Mouse (Mus musculus) kidney, embryonic 14.5 days (tissue): ENCODE data around the gene P2ry2. TPM values are rescaled to one million over a fixed set of nuclear protein-coding genes. Genes with fewer than 3 reads are reported as not detected.
A peak's percentile ranks its signal among the peaks of the same experiment; 100 is the strongest.

Source experiments
- ATAC-seq: fragments of 200-750 bp; cut with Nextera tagmentation; 2 replicates; pipeline ENCODE4 v1.8.0; 2017; ENCODE audit warnings: moderate number of reproducible peaks, mild to moderate bottlenecking, moderate TSS enrichment, moderate library complexity; ENCODE audit not compliant: low FRiP score, low TSS enrichment
- H3K27ac ChIP-seq: fragments of 300-500 bp; sonication (generic); 2 replicates; pipeline ENCODE4 v1.5.1; 2014; ENCODE audit warnings: low read depth, mild to moderate bottlenecking, low read length, moderate library complexity, mixed read lengths
- H3K27me3 ChIP-seq: fragments of 300-500 bp; sonication (generic); 2 replicates; pipeline ENCODE4 v1.6.1; 2014; ENCODE audit warnings: mild to moderate bottlenecking, low read length; ENCODE audit not compliant: control insufficient read depth, insufficient read depth
- H3K36me3 ChIP-seq: fragments of 300-500 bp; sonication (generic); 2 replicates; pipeline ENCODE4 v1.6.1; 2014; ENCODE audit warnings: low read length, mixed read lengths; ENCODE audit not compliant: control insufficient read depth, insufficient read depth
- H3K4me1 ChIP-seq: fragments of 300-500 bp; sonication (generic); 2 replicates; pipeline ENCODE4 v1.6.1; 2014; ENCODE audit warnings: low read length, mixed read lengths; ENCODE audit not compliant: control insufficient read depth, insufficient read depth
- H3K4me2 ChIP-seq: fragments of 300-500 bp; sonication (generic); replicated peaks from 2 replicates; pipeline ENCODE4 v1.6.1; 2014; ENCODE audit warnings: low read depth, mild to moderate bottlenecking, low read length
- H3K4me3 ChIP-seq: fragments of 300-500 bp; sonication (generic); 2 replicates; pipeline ENCODE4 v1.5.1; 2014; ENCODE audit warnings: mild to moderate bottlenecking, low read length
- H3K9ac ChIP-seq: fragments of 300-500 bp; sonication (generic); 2 replicates; pipeline ENCODE4 v1.6.1; 2014; ENCODE audit warnings: low read depth, mild to moderate bottlenecking, low read length, moderate library complexity
- H3K9me3 ChIP-seq: fragments of 300-500 bp; sonication (generic); 2 replicates; pipeline ENCODE4 v1.6.1; 2016; ENCODE audit warnings: low read length; ENCODE audit not compliant: control insufficient read depth
- WGBS: fragments of 180-500 bp; shearing (Covaris S2); extraction: QIAGEN DNeasy Blood & Tissue Kit; methylation state at CpG from one replicate; pipeline ENCODE4 v1.1.7; 2014; 5-methylcytosine and 5-hydroxymethylcytosine counted together
- polyA plus RNA-seq: library from polyadenylated mRNA; unstranded; fragments of >200 nt; fragmentation: Nextera tagmentation; extraction: Ambion mirVana; gene quantifications from 2 replicates; pipeline ENCODE4 v1.2.1, GENCODE M21; 2014

P2ry2 gene
- polyA plus RNA-seq, 1 experiment from 2014 or later: 0.72 TPM

DNA sequence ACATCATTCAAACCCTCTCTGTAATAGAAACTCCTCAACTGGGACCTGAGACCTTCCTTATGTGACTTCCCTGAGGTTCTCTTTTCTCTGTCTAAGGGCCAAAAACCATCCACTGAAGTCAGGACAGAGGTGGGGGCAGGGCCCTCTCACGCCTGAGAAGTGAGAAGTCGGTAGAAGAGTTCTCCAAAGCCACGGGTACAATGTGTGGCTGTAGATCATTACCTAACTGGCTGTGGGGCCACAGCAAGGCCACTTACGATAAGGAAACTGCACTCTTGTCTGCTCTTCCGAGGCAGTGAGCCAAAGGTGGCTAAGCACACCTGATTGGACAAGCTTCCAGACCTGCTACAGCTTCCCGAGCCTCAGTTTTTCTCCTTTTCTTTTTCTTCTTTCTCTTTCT, 16.8 kb upstream of the P2ry2 start:
- H3K9ac ChIP-seq: no peak overlapping the region
- 0 out of 2 replicates have a peak, but pooled peaks cover 3% of the 10 kb centered on the region for H3K27me3 ChIP-seq
- H3K36me3 ChIP-seq: no peaks in the 10 kb centered on the region
- H3K4me2 ChIP-seq: no peak overlapping the region
- ATAC-seq: peak; percentile 52; the same call in 1 of the 2 replicates
- H3K4me1 ChIP-seq: no peaks in the 10 kb centered on the region
- H3K4me3 ChIP-seq: no peak overlapping the region
- 52% methylated on average over 6 of the region's 6 CpGs for WGBS
- H3K27ac ChIP-seq: no peak overlapping the region
- no peaks in the 10 kb centered on the region for H3K9me3 ChIP-seq

DNA sequence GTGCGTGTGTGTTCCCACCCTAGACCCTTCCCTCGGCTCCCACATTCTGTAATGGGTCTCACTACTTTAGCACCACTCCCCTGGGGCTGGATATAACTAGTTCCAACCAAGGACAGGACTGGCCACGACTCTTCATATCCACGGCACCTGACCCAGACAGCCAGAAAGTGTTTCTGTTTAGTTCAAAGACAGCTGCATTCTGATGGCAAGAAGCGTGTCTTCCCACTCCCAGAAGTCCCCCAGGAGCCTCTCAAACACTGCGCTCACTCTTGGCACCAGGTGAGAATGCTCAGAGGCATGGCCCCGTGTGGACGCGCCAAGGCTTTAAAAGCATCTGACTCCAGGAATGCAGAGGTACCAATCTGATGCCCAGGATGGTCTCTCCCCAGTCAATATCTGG, 16.3 kb upstream of the P2ry2 start:
- Histone ChIP-seq H3K4me2 (no peak overlapping the region), H3K4me3 (no peak overlapping the region), H3K4me1 (no peaks in the 10 kb centered on the region), H3K27me3 (0 out of 2 replicates have a peak, but pooled peaks cover 3% of the 10 kb centered on the region), H3K27ac (no peak overlapping the region), H3K9me3 (no peaks in the 10 kb centered on the region), H3K9ac (no peak overlapping the region), H3K36me3 (no peaks in the 10 kb centered on the region)
- WGBS: 86% methylated on average over 9 of the region's 9 CpGs
- ATAC-seq: no peak

DNA sequence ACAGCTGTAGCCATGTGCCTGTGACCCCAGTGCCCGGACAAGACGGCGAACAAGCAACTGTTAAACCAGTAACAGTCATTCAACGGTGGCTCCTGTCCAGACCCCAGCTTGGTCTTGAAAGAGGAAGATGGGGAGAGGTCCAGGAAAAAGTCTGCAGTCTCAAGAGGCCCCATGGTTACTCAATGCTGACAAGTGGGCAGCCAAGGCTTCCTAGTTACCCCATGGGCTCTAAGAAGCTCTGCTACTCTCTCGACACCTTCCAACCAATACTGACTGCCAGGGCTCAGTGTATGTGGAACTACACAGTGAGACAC, 15.7 kb upstream of the P2ry2 start:
- Histone ChIP-seq H3K9me3 (no peaks in the 10 kb centered on the region), H3K36me3 (no peaks in the 10 kb centered on the region), H3K27ac (no peak overlapping the region), H3K4me2 (no peak overlapping the region), H3K4me1 (no peaks in the 10 kb centered on the region), H3K4me3 (no peak overlapping the region), H3K27me3 (0 out of 2 replicates have a peak, but pooled peaks cover 3% of the 10 kb centered on the region), H3K9ac (no peak overlapping the region)
- no peak for ATAC-seq
- WGBS: 84% methylated on average over 5 of the region's 5 CpGs

GRCm38 (mm10) chr7:101027623-101028443, 15.2 kb upstream of the P2ry2 start:
- no peaks in the 10 kb centered on the region for H3K9me3 ChIP-seq
- 85% methylated on average over 10 of the region's 10 CpGs for WGBS
- H3K36me3 ChIP-seq: no peaks in the 10 kb centered on the region
- no peak overlapping the region for H3K4me2 ChIP-seq
- H3K4me1 ChIP-seq: no peaks in the 10 kb centered on the region
- no peak overlapping the region for H3K9ac ChIP-seq
- H3K4me3 ChIP-seq: no peak overlapping the region
- 0 out of 2 replicates have a peak, but pooled peaks cover 3% of the 10 kb centered on the region for H3K27me3 ChIP-seq
- no peak overlapping the region for H3K27ac ChIP-seq
- ATAC-seq: no peak

- 66% methylated on average over 5 of the region's 5 CpGs for WGBS
- ATAC-seq: no peak
- no peak overlapping the region for H3K4me2 ChIP-seq
- no peaks in the 10 kb centered on the region for H3K9me3 ChIP-seq
- no peaks in the 10 kb centered on the region for H3K4me1 ChIP-seq
- H3K4me3 ChIP-seq: no peak overlapping the region
- no peaks in the 10 kb centered on the region for H3K36me3 ChIP-seq
- H3K27me3 ChIP-seq: no peaks in the 10 kb centered on the region
- H3K9ac ChIP-seq: no peak overlapping the region
- no peak overlapping the region for H3K27ac ChIP-seq
Measured at GRCm38 (mm10) chr7:101026836-101027235, 14.2 kb upstream of the P2ry2 start.

DNA sequence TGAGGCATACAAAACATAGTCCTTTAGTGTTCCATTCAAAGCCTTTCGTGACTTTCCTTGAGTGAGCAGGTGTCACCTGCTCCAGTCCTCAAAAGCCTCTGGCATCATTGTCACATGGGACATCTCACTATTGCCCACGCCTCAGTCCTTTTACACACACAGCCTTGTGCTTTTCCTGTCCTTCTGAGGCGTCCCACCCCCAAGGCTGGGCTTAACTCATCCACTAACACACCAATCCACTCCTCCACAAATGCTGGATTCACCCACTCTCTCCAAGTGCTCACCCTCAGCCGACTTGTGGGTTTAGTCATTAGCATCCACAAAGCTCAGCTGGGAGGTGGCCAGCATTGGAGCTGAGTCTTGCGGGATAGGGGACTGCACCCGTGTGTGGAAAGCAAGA, 4.8 kb upstream of the P2ry2 start:
- no peak overlapping the region for H3K4me3 ChIP-seq
- no peak overlapping the region for H3K4me2 ChIP-seq
- H3K4me1 ChIP-seq: no peaks in the 10 kb centered on the region
- no peaks in the 10 kb centered on the region for H3K9me3 ChIP-seq
- H3K36me3 ChIP-seq: no peaks in the 10 kb centered on the region
- H3K27ac ChIP-seq: no peak overlapping the region
- H3K27me3 ChIP-seq: peaks cover 10% of the 10 kb centered on the region
- ATAC-seq: no peak
- 66% methylated on average over 6 of the region's 6 CpGs for WGBS
- no peak overlapping the region for H3K9ac ChIP-seq

DNA sequence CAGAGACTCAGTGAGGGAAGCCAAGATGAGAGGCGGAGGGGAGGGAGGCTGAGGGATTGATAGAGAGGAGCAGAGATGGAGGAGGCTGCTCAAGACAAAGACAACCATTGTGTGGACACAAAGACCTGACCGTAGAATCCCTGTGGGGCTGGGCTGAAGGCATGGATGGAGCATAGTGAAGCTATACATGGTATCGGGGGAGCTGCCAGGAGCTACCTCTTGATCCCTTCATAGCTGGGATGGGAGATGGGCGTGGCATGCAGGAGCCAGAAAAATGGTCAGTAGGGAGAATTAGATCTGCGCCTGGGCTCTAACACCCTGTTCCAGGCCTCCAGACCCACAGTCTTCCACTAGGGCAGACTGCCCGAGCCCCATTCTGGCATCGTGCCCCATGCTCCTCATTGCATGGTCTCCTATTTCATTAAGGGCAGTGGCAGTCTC, 4.4 kb upstream of the P2ry2 start:
- H3K4me2 ChIP-seq: no peak overlapping the region
- no peak overlapping the region for H3K9ac ChIP-seq
- 84% methylated on average over 7 of the region's 7 CpGs for WGBS
- no peaks in the 10 kb centered on the region for H3K36me3 ChIP-seq
- no peaks in the 10 kb centered on the region for H3K9me3 ChIP-seq
- H3K27ac ChIP-seq: no peak overlapping the region
- H3K27me3 ChIP-seq: peaks cover 14% of the 10 kb centered on the region
- no peak for ATAC-seq
- H3K4me1 ChIP-seq: no peaks in the 10 kb centered on the region
- H3K4me3 ChIP-seq: no peak overlapping the region

- Histone ChIP-seq H3K4me1 (peaks cover 5% of the 10 kb centered on the region; the same call in 1 of the 2 replicates), H3K9me3 (no peaks in the 10 kb centered on the region), H3K4me3 (no peak overlapping the region), H3K36me3 (no peaks in the 10 kb centered on the region), H3K27ac (no peak overlapping the region), H3K27me3 (peaks cover 26% of the 10 kb centered on the region), H3K9ac (no peak overlapping the region), H3K4me2 (no peak overlapping the region)
- 88% methylated on average over 1 of the region's 1 CpGs for WGBS
- ATAC-seq: no peak
Measured at GRCm38 (mm10) chr7:101014985-101015384, 2.3 kb upstream of the P2ry2 start.

GRCm38 (mm10) chr7:101014041-101014440, 1.4 kb upstream of the P2ry2 start:
- Histone ChIP-seq H3K36me3 (no peaks in the 10 kb centered on the region), H3K4me3 (no peak overlapping the region), H3K9ac (no peak overlapping the region), H3K4me2 (no peak overlapping the region), H3K27me3 (peaks cover 26% of the 10 kb centered on the region), H3K27ac (no peak overlapping the region), H3K4me1 (peaks cover 5% of the 10 kb centered on the region; the same call in 1 of the 2 replicates), H3K9me3 (no peaks in the 10 kb centered on the region)
- no peak for ATAC-seq
- 35% methylated on average over 9 of the region's 9 CpGs for WGBS
